Mouse (Mus musculus): ENCODE results near the gene Galk1. TPM values are rescaled to one million over a fixed set of nuclear protein-coding genes. Genes with fewer than 3 reads are reported as not detected.
A peak's percentile ranks its signal among the peaks of the same experiment; 100 is the strongest.
"Not testable (repeated sequence)": the region's sequence is repeated elsewhere in the genome, so short reads cannot be mapped to it uniquely, and the experiment has no call there.

Galk1 gene
- polyA plus RNA-seq, 1 experiment from 2014 or later = 215 TPM

GRCm38 (mm10) chr11:116028177-116028865 is 15.8 kb upstream of the Galk1 start:
- 76% methylated on average over 9 of the region's 9 CpGs for WGBS

GRCm38 (mm10) chr11:116027756-116028155 is 15.2 kb upstream of the Galk1 start, which contains the start of gene H3f3b:
Gene H3f3b, minus strand, starts transcription at chr11:116027962.
- Histone ChIP-seq H3K4me3 (no peak within 1 kb of the TSS), H3K4me2 (no peak within 1 kb of the TSS), H3K27ac (no peak within 1 kb of the TSS), H3K9me3 (no peaks in the 10 kb centered on the region), H3K9ac (no peak within 1 kb of the TSS), H3K4me1 (peaks cover 27% of the 10 kb centered on the region), H3K36me3 (peaks cover 5% of the 10 kb centered on the region; the same call in 1 of the 2 replicates), H3K27me3 (no peaks in the 10 kb centered on the region)
- ATAC-seq (ENCODE audit: borderline replicate concordance, extremely low read depth, low FRiP score, low TSS enrichment) = no peak
- WGBS = 77% methylated on average over 4 of the region's 4 CpGs

More at GRCm38 (mm10) chr11:116028177-116028865, 15.8 kb upstream of the Galk1 start:
- Histone ChIP-seq H3K9ac (no peak overlapping the region), H3K27me3 (no peaks in the 10 kb centered on the region), H3K9me3 (no peaks in the 10 kb centered on the region), H3K4me3 (no peak overlapping the region), H3K4me2 (no peak overlapping the region), H3K4me1 (peaks cover 28% of the 10 kb centered on the region), H3K36me3 (peaks cover 5% of the 10 kb centered on the region; the same call in 1 of the 2 replicates), H3K27ac (no peak overlapping the region)
- ATAC-seq (ENCODE audit: borderline replicate concordance, extremely low read depth, low FRiP score, low TSS enrichment) = no peak

- 88% methylated on average over 3 of the region's 3 CpGs for WGBS
- ATAC-seq (ENCODE audit: borderline replicate concordance, extremely low read depth, low FRiP score, low TSS enrichment) = no peak
- Histone ChIP-seq H3K4me3 (no peak overlapping the region), H3K4me2 (no peak overlapping the region), H3K27ac (no peak overlapping the region), H3K36me3 (peaks cover 17% of the 10 kb centered on the region), H3K4me1 (peaks cover 24% of the 10 kb centered on the region), H3K9me3 (no peaks in the 10 kb centered on the region), H3K27me3 (no peaks in the 10 kb centered on the region), H3K9ac (no peak overlapping the region)
Measured at GRCm38 (mm10) chr11:116025056-116025845, 12.7 kb upstream of the Galk1 start.

- H3K4me2 ChIP-seq = peak overlapping the region; percentile 49; the same call in 1 of the 2 replicates
- no peaks in the 10 kb centered on the region for H3K9me3 ChIP-seq
- H3K9ac ChIP-seq = peak overlapping the region; percentile 100
- H3K27ac ChIP-seq = peak overlapping the region; percentile 99
- H3K36me3 ChIP-seq = peaks cover 17% of the 10 kb centered on the region
- peaks cover 20% of the 10 kb centered on the region for H3K4me1 ChIP-seq
- H3K27me3 ChIP-seq = no peaks in the 10 kb centered on the region
- peak; percentile 95 for ATAC-seq (ENCODE audit: borderline replicate concordance, extremely low read depth, low FRiP score, low TSS enrichment)
- peak overlapping the region; percentile 87 for H3K4me3 ChIP-seq
- WGBS = under 1% methylated on average over 36 of the region's 37 CpGs
Measured at GRCm38 (mm10) chr11:116024356-116024808, 11.9 kb upstream of the Galk1 start.

- Histone ChIP-seq H3K9ac (peak overlapping the region; percentile 100), H3K36me3 (peaks cover 17% of the 10 kb centered on the region), H3K9me3 (no peaks in the 10 kb centered on the region), H3K27ac (peak overlapping the region; percentile 99), H3K27me3 (no peaks in the 10 kb centered on the region), H3K4me2 (peak overlapping the region; percentile 49), H3K4me3 (peak overlapping the region; percentile 87), H3K4me1 (peaks cover 17% of the 10 kb centered on the region)
- peak; percentile 73 for ATAC-seq (ENCODE audit: borderline replicate concordance, extremely low read depth, low FRiP score, low TSS enrichment)
- under 1% methylated on average over 55 of the region's 57 CpGs for WGBS
Measured at GRCm38 (mm10) chr11:116023771-116024355, 11.3 kb upstream of the Galk1 start.

DNA sequence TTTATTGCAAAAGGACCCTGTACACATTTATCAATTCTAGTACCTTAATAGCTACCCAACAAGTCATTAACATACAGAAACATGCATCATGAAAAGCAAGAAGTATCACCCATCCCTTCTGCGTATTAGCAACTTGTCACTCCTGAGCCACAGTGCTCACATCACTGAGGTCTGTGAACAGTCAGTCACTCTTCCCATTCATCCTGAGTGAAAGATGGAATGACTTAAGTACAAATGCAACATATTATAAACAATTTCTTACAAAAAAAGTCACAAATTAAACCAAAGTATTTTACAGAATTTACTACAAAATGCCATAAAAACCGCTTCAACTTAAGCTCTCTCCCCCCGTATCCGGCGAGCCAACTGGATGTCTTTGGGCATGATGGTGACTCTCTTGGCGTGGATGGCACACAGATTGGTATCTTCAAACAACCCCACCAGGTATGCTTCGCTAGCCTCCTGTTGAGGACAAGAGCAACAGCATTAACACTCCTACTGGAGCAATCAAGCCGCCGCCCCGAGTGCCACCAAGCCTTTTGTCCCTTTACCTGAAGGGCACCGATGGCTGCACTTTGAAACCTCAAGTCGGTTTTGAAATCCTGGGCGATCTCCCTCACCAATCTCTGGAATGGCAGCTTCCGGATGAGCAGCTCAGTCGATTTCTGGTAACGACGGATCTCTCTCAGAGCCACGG is 10.7 kb upstream of the Galk1 start:
- Histone ChIP-seq H3K9ac (peak overlapping the region; percentile 100), H3K4me1 (peaks cover 17% of the 10 kb centered on the region), H3K4me2 (peak overlapping the region; percentile 49), H3K4me3 (peak overlapping the region; percentile 87), H3K27ac (peak overlapping the region; percentile 99), H3K36me3 (peaks cover 17% of the 10 kb centered on the region)
- WGBS = 2% methylated on average over 18 of the region's 18 CpGs
- not testable (repeated sequence) for ATAC-seq (ENCODE audit: borderline replicate concordance, extremely low read depth, low FRiP score, low TSS enrichment); H3K9me3 ChIP-seq; H3K27me3 ChIP-seq

GRCm38 (mm10) chr11:116022256-116022780 is 9.8 kb upstream of the Galk1 start:
- Histone ChIP-seq H3K27ac (no peak overlapping the region), H3K4me1 (peaks cover 17% of the 10 kb centered on the region), H3K9ac (peak overlapping the region; percentile 44), H3K4me3 (peak overlapping the region; percentile 87), H3K27me3 (no peaks in the 10 kb centered on the region), H3K9me3 (no peaks in the 10 kb centered on the region), H3K4me2 (peak overlapping the region; percentile 59), H3K36me3 (peaks cover 17% of the 10 kb centered on the region)
- ATAC-seq (ENCODE audit: borderline replicate concordance, extremely low read depth, low FRiP score, low TSS enrichment) = no peak
- 42% methylated on average over 4 of the region's 4 CpGs for WGBS

GRCm38 (mm10) chr11:116021328-116022220 is 9.1 kb upstream of the Galk1 start:
- Histone ChIP-seq H3K9ac (0 out of 2 replicates have a peak overlapping the region, but pooled peaks have one; percentile 3), H3K36me3 (peaks cover 17% of the 10 kb centered on the region), H3K27me3 (no peaks in the 10 kb centered on the region), H3K4me1 (peaks cover 17% of the 10 kb centered on the region), H3K4me2 (peak overlapping the region; percentile 17; the same call in 1 of the 2 replicates), H3K9me3 (no peaks in the 10 kb centered on the region), H3K27ac (no peak overlapping the region), H3K4me3 (peak overlapping the region; percentile 12; the same call in 1 of the 2 replicates)
- ATAC-seq (ENCODE audit: borderline replicate concordance, extremely low read depth, low FRiP score, low TSS enrichment) = no peak
- WGBS = 60% methylated on average over 6 of the region's 6 CpGs

DNA sequence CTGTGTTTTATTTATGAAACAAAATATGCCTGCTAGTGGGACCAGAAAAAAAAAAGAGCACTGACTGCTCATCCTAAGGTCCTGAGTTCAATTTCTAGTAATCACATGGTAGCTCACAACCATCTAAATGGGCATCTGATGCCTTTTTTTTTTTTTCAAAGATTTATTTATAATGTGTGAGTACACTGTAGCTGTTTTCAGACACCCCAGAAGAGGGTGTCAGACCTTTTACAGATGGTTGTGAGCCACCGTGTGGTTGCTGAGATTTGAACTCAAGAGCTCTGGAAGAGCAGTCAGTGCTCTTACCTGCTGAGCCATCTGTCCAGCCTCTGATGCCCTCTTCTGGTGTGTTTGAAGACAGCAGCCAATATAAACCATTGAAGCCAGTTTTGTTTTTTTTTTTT is 8.0 kb upstream of the Galk1 start:
- Histone ChIP-seq H3K36me3 (peaks cover 17% of the 10 kb centered on the region), H3K27ac (peak overlapping the region; percentile 33; the same call in 1 of the 2 replicates), H3K27me3 (no peaks in the 10 kb centered on the region), H3K4me3 (no peak overlapping the region), H3K4me2 (no peak overlapping the region), H3K4me1 (peaks cover 17% of the 10 kb centered on the region), H3K9me3 (no peaks in the 10 kb centered on the region), H3K9ac (no peak overlapping the region)
- WGBS = 18% methylated on average over 1 of the region's 1 CpGs
- ATAC-seq (ENCODE audit: borderline replicate concordance, extremely low read depth, low FRiP score, low TSS enrichment) = no peak

GRCm38 (mm10) chr11:116019976-116020411 is 7.5 kb upstream of the Galk1 start:
- H3K4me1 ChIP-seq = peaks cover 13% of the 10 kb centered on the region; the same call in 1 of the 2 replicates
- no peak overlapping the region for H3K4me3 ChIP-seq
- no peaks in the 10 kb centered on the region for H3K27me3 ChIP-seq
- peak overlapping the region; percentile 33; the same call in 1 of the 2 replicates for H3K27ac ChIP-seq
- H3K36me3 ChIP-seq = peaks cover 17% of the 10 kb centered on the region
- no peak overlapping the region for H3K4me2 ChIP-seq
- WGBS = 64% methylated on average over 2 of the region's 2 CpGs
- H3K9me3 ChIP-seq = no peaks in the 10 kb centered on the region
- H3K9ac ChIP-seq = no peak overlapping the region
- ATAC-seq (ENCODE audit: borderline replicate concordance, extremely low read depth, low FRiP score, low TSS enrichment) = no peak

Data from lung, embryonic 15.5 days (tissue).